Mouse (Mus musculus) erythroblast, embryonic 14.5 days (primary cell): ENCODE data around the gene Wdr82.
"Not testable (repeated sequence)": the region's sequence is repeated elsewhere in the genome, so short reads cannot be mapped to it uniquely, and the experiment has no call there.

Source experiments
- GATA1 ChIP-seq: IDR thresholded peaks from 2 replicates; pipeline ENCODE4 v1.6.1; 2012; ENCODE audit warnings: low read length, inconsistent platforms, mixed read lengths
- TAL1 ChIP-seq: IDR thresholded peaks from 3 replicates; pipeline ENCODE4 v1.6.1; 2012; ENCODE audit warnings: low read length, inconsistent platforms, mixed read lengths

GRCm38 (mm10) chr9:106169006-106169405 is 1.7 kb upstream of the Wdr82 start:
- not testable (repeated sequence) for TF ChIP-seq TAL1, GATA1
